Mouse (Mus musculus) G1E-ER4 (cell line): ENCODE results near the gene Rnaseh2a. TPM values are rescaled to one million over a fixed set of nuclear protein-coding genes. Genes with fewer than 3 reads are reported as not detected.

Experiments used
- GATA1 ChIP-seq: IDR thresholded peaks from one replicate; pipeline ENCODE4 v1.8.0; 2012; ENCODE audit warnings: low read length, inconsistent platforms
- polyA plus RNA-seq: library from polyadenylated mRNA; stranded (reverse); fragments of >175 nt; gene quantifications from 2 replicates; pipeline ENCODE4 v1.2.3, GENCODE M21; 2012

The Rnaseh2a gene
- polyA plus RNA-seq, 1 experiment, result 803 TPM

- no peak for TF ChIP-seq GATA1
Measured at GRCm38 (mm10) chr8:84952612-84953255, 16.8 kb downstream of the Rnaseh2a start.

- no peak for TF ChIP-seq GATA1
Measured at GRCm38 (mm10) chr8:84949753-84950152, 19.8 kb downstream of the Rnaseh2a start.

GRCm38 (mm10) chr8:84947241-84947545 is 22.4 kb downstream of the Rnaseh2a start:
- TF ChIP-seq GATA1, result no peak

DNA sequence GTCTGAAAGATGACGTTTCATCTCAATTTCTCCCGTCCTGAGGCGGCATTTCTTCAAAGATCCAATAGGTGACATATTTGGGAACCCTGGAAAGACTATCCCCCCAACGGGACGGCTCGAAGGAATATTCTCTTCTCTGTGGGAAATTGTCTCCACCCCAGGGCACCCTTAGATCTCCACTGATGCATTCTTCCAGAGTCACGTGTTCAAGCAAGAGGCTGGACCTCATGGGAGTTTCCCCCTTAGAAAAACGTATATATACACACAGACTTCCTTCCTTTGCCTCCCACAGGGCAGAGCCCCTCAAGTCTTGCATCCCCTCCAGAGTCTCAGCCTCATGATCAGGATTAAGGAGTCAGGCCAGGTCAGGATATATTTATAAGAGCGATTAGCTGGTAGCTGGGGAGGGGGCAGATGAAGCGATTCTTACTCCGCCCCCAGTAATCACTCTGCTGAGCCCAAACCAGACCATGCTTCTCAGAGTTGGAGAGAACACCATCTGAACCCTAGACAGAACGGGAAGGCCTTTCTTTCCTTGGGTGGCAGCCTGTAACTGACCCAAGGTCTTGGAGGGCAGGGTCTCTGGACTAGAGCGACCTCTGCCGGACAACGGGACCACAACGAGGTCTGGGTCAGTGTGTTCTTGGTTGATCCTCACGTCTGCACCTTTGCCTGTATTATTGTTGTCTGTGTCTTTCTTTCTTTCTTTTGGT is 22.9 kb downstream of the Rnaseh2a start, which contains the start of gene Rtbdn:
Gene Rtbdn (plus strand): TSS at position 464 of the 713 bp plus-strand sequence.
- TF ChIP-seq GATA1, result no peak

- no peak for TF ChIP-seq GATA1
Measured at GRCm38 (mm10) chr8:84945633-84946527, 23.7 kb downstream of the Rnaseh2a start.

DNA sequence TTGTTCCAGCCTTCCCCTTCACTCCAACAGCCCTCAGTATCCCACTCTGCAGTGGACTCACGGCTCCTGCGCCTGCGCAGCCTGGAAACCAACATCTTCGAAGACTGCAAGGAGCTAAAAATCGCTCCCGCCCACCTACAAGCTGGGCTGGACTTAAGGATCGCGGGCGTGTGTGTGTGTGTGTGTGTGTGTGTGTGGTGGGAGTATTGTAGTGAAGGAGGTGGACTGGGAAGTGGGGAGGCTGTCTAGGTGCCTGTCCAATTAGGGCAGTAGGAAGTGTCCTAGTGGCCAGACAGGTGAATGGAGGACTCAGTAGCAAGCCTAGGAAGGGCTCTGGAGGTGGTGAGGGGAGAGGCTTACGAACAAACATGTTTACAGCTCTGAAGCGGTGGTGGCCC is 24.3 kb downstream of the Rnaseh2a start:
- TF ChIP-seq GATA1, result no peak

DNA sequence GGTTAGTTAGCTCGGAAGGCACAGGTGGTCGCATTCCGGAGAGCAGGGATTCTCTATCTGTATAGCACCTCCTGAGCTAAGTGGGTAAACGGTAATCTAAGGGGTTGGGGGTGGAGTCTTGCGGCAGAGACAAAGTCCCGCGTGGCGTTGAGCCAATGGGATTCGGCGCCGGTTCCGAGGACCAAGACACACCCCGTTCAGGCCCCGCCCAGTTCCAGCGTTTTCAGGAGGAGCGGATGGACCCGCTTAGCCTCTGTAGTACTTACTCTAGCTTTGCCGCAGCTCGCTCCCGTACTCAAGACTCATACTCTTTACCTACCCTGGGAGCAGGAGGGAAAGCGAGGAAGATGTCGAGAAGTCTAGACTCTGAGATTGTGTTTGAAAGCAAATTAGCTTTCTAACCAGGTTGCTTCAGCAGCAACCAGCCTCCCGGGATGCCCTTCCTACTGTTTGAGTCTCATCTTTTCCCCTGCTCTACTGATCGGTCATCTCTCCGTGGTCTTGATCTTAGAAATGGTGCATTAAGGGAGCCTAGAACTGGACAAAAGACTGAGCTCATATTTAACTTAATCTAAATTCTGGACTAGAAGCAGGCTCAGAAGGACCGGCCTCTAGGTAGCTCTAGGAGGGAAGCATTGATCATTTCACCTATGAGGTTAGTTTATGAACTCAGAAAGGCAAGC is 24.9 kb downstream of the Rnaseh2a start:
- TF ChIP-seq GATA1, result no peak

- no peak for TF ChIP-seq GATA1
Measured at GRCm38 (mm10) chr8:84943699-84944098, 25.9 kb downstream of the Rnaseh2a start.

GRCm38 (mm10) chr8:84937620-84938485 is 31.7 kb downstream of the Rnaseh2a start:
- TF ChIP-seq GATA1, result no peak

GRCm38 (mm10) chr8:84936962-84937546 is 32.5 kb downstream of the Rnaseh2a start, which contains the start of gene Mast1:
Gene Mast1 (minus strand): TSS chr8:84937359.
- TF ChIP-seq GATA1, result no peak

DNA sequence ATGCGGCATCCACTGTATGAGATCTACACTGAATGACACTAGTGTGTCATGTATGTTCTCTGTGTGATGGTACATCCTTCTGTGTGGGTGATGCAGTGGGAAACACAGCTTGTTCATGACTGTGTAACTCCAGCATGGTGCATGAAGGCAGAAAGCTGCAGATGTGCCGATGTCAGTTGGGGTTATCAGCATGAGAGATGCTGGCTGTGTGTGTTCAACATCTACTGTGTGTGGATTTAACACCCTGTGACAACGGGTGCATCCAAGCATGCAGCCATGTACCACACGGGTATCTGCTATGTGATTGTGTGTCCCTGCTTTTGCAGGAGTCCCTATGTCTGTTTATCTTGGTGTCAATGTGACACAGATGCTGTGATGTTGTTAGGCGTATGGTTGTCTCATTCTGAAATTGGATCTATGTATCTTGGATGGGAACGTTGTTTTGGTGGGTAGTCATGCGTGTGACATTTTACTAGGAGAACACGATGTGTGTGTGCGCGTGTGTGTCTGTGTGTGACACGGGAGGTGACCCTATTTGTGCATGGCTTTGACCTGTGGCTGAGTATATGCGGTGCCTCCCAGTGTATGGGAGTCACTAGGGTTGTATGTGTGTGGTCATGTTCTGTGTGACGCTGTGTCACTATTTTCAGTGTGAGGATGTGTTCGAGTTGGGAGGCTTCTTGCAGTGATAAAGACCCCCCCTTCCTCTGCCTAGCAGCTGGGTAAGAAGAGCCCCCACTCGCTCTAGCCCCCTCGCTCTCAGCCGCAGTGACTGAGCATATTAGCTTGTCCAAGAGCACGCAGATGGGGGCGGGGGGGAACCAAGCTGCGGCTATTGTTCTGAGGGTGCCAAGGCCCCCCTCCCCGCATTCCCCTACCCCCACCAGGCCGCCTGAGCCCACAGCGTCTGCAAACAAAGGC is 33.3 kb downstream of the Rnaseh2a start:
- no peak for TF ChIP-seq GATA1

GRCm38 (mm10) chr8:84935489-84935888 is 34.1 kb downstream of the Rnaseh2a start:
- no peak for TF ChIP-seq GATA1

DNA sequence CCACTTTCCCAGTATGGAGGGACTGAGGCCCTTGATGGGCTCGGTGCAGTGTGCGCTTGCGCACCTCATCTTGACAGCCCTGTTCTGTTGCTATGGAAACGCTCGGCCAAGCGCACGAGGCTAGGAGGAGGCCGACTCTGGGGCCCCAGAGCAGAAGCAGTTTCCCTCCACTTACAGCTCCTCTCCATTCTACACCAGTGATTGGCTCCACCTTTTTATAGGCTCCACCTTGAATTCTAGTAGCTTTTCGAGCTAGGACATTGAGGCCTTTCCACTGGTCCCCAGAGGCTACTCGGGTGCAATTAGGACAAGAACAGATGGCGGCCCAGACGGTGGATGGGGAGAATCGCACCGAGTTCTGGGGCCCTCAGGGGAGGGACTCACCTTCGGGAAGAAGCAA is 34.7 kb downstream of the Rnaseh2a start:
- TF ChIP-seq GATA1, result no peak
